Mouse (Mus musculus) cerebellum, adult 2 months (tissue): ENCODE results near the gene Wfdc13. TPM values are rescaled to one million over a fixed set of nuclear protein-coding genes. Genes with fewer than 3 reads are reported as not detected.
"Not testable (repeated sequence)": the region's sequence is repeated elsewhere in the genome, so short reads cannot be mapped to it uniquely, and the experiment has no call there.

ENCODE experiments used
- DNase-seq, 2 experiments: peaks; one replicate each; pipeline ENCODE4 v3.0.0; 2021
- H3K27ac ChIP-seq: fragments of 200-500 bp; 2 replicates; pipeline ENCODE4 v1.5.1; 2012; ENCODE audit warnings: low read length, control low read depth, inconsistent platforms; ENCODE audit not compliant: insufficient read depth
- H3K27me3 ChIP-seq: fragments of 200-500 bp; 2 replicates; pipeline ENCODE4 v1.6.1; 2012; ENCODE audit warnings: inconsistent platforms, mild to moderate bottlenecking, low read length, moderate library complexity; ENCODE audit not compliant: control insufficient read depth, insufficient read depth
- H3K4me1 ChIP-seq: fragments of 200-500 bp; 2 replicates; pipeline ENCODE4 v1.6.1; 2011; ENCODE audit warnings: low read length; ENCODE audit not compliant: control insufficient read depth, insufficient read depth
- H3K4me3 ChIP-seq: fragments of 200-500 bp; replicated peaks from 2 replicates; pipeline ENCODE3; 2011; ENCODE audit warnings: mild to moderate bottlenecking, low read depth, low read length, control low read depth; ENCODE audit not compliant: insufficient read depth
- CTCF ChIP-seq: fragments of 200-500 bp; IDR thresholded peaks from 2 replicates; pipeline ENCODE4 v1.5.1; 2011; ENCODE audit warnings: low read depth, mild to moderate bottlenecking, control low read depth, low read length, moderate library complexity, borderline replicate concordance; ENCODE audit not compliant: insufficient read depth
- POLR2A ChIP-seq: fragments of 200-500 bp; IDR thresholded peaks from 2 replicates; pipeline ENCODE4 v1.6.1; 2011; ENCODE audit warnings: low read length, control low read depth, borderline replicate concordance; ENCODE audit not compliant: insufficient read depth
- WGBS: fragments of 180-500 bp; shearing (Covaris S2); methylation state at CpG from one replicate; pipeline ENCODE4 v1.1.7; 2018; 5-methylcytosine and 5-hydroxymethylcytosine counted together
- polyA plus RNA-seq: library from polyadenylated mRNA; depleted of rRNA; stranded (reverse); fragments of >200 nt; gene quantifications from 2 replicates; pipeline ENCODE4 v1.2.3, GENCODE M21; 2012

Wfdc13 gene
- polyA plus RNA-seq, 1 experiment = not detected

GRCm38 (mm10) chr2:164700959-164701358 is 16.1 kb downstream of the Wfdc13 start:
- no peak for TF ChIP-seq POLR2A
- TF ChIP-seq CTCF = no peak
- Histone ChIP-seq H3K4me3 (no peak overlapping the region), H3K27me3 (no peaks in the 10 kb centered on the region), H3K4me1 (no peaks in the 10 kb centered on the region), H3K27ac (no peak overlapping the region)
- 84% methylated on average over 5 of the region's 5 CpGs for WGBS
- DNase-seq = no peak

GRCm38 (mm10) chr2:164701761-164702160 is 16.9 kb downstream of the Wfdc13 start:
- no peak overlapping the region for H3K27ac ChIP-seq
- 84% methylated on average over 5 of the region's 5 CpGs for WGBS
- TF ChIP-seq CTCF (no peak), POLR2A (no peak)

GRCm38 (mm10) chr2:164704235-164704634 is 19.3 kb downstream of the Wfdc13 start:
- Histone ChIP-seq H3K4me1 (no peaks in the 10 kb centered on the region), H3K4me3 (no peak overlapping the region), H3K27ac (no peak overlapping the region), H3K27me3 (no peaks in the 10 kb centered on the region)
- no peak for TF ChIP-seq POLR2A
- TF ChIP-seq CTCF = no peak
- WGBS = 73% methylated on average over 5 of the region's 5 CpGs
- no peak for DNase-seq

More at GRCm38 (mm10) chr2:164701761-164702160, 16.9 kb downstream of the Wfdc13 start:
- H3K27me3 ChIP-seq = no peaks in the 10 kb centered on the region
- no peaks in the 10 kb centered on the region for H3K4me1 ChIP-seq
- DNase-seq = no peak
- no peak overlapping the region for H3K4me3 ChIP-seq

- Histone ChIP-seq H3K27ac (no peak overlapping the region), H3K4me1 (no peaks in the 10 kb centered on the region), H3K4me3 (no peak overlapping the region), H3K27me3 (no peaks in the 10 kb centered on the region)
- TF ChIP-seq POLR2A (no peak), CTCF (no peak)
- WGBS = 84% methylated on average over 6 of the region's 6 CpGs
- no peak for DNase-seq
Observed at GRCm38 (mm10) chr2:164705328-164705727, 20.4 kb downstream of the Wfdc13 start.

GRCm38 (mm10) chr2:164705991-164706390 is 21.1 kb downstream of the Wfdc13 start:
- no peak for DNase-seq
- H3K4me3 ChIP-seq = no peak overlapping the region
- no peaks in the 10 kb centered on the region for H3K4me1 ChIP-seq
- no peak for TF ChIP-seq CTCF
- 88% methylated on average over 14 of the region's 14 CpGs for WGBS
- H3K27me3 ChIP-seq = no peaks in the 10 kb centered on the region
- H3K27ac ChIP-seq = no peak overlapping the region

GRCm38 (mm10) chr2:164715005-164715404 is 30.1 kb downstream of the Wfdc13 start, which contains the start of gene Spint5:
Gene Spint5 (plus strand): TSS chr2:164715305.
- H3K4me1 ChIP-seq = no peaks in the 10 kb centered on the region
- H3K27ac ChIP-seq = no peak within 1 kb of the TSS
- H3K4me3 ChIP-seq = no peak within 1 kb of the TSS
- H3K27me3 ChIP-seq = no peaks in the 10 kb centered on the region
- 71% methylated on average over 6 of the region's 6 CpGs for WGBS
- no peak for TF ChIP-seq CTCF
- no peak for TF ChIP-seq POLR2A
- no peak for DNase-seq

GRCm38 (mm10) chr2:164716194-164716786 is 31.4 kb downstream of the Wfdc13 start:
- not testable (repeated sequence) for H3K4me1 ChIP-seq, H3K27ac ChIP-seq, DNase-seq, H3K4me3 ChIP-seq, H3K27me3 ChIP-seq
- 91% methylated on average over 23 of the region's 23 CpGs for WGBS

GRCm38 (mm10) chr2:164723276-164723675 is 38.4 kb downstream of the Wfdc13 start:
- 54% methylated on average over 4 of the region's 4 CpGs for WGBS
- DNase-seq = no peak
- H3K4me1 ChIP-seq = no peaks in the 10 kb centered on the region
- TF ChIP-seq CTCF (no peak), POLR2A (no peak)
- H3K27me3 ChIP-seq = no peaks in the 10 kb centered on the region
- no peak overlapping the region for H3K27ac ChIP-seq
- H3K4me3 ChIP-seq = no peak overlapping the region
